In genomic region chr17:29480256-29480655, GRCm38 (mm10) we compare ENCODE assay signal across 25 mouse cellular contexts.
"Had no signal": no experiment of that assay in that cellular context is flagged by ENCODE, and none has a peak within 500 bp of the region (broad histone marks: within the 10 kb centered on the region; RNA-seq: fewer than 3 reads in every experiment).

No protein-coding gene starts in this region.

- H3K4me1 ChIP-seq: intestine, embryonic 15.5 days; limb, embryonic 13.5 days; limb, embryonic 15.5 days had no signal

- DNase-seq: gastrocnemius, adult 2 months; gastrocnemius, postnatal 10 days; gastrocnemius, postnatal 25 days; heart, adult 11 months; heart, adult 2 months; heart, postnatal 14 days; heart, postnatal 36 days; kidney, adult 18-20 months; kidney, adult 8-10 months; kidney, postnatal 10 days; kidney, postnatal 25 days; kidney, postnatal 4 days; left cerebral cortex, postnatal 4 days had no signal

- H3K4me2 ChIP-seq: heart, embryonic 11.5 days; heart, embryonic 13.5 days; heart, embryonic 15.5 days; hindbrain, embryonic 14.5 days; intestine, embryonic 15.5 days; limb, embryonic 13.5 days; limb, embryonic 15.5 days had no signal

- H3K9me3 ChIP-seq: heart, embryonic 13.5 days; heart, embryonic 15.5 days; intestine, embryonic 15.5 days had no signal

- H3K4me3 ChIP-seq: gastrocnemius, adult 2 months; heart, adult 2 months; heart, embryonic 13.5 days; heart, embryonic 15.5 days; intestine, embryonic 15.5 days; layer of hippocampus, adult 2 months; left cerebral cortex, adult 2 months; limb, embryonic 13.5 days; limb, embryonic 15.5 days had no signal

- H3K27ac ChIP-seq: heart, adult 2 months; heart, embryonic 13.5 days; heart, embryonic 15.5 days; hindbrain, embryonic 14.5 days; intestine, embryonic 15.5 days; layer of hippocampus, adult 2 months; left cerebral cortex, adult 2 months; limb, embryonic 13.5 days; limb, embryonic 15.5 days had no signal

- ATAC-seq: hindbrain, embryonic 16.5 days; inflammation-experienced regulatory T-cells, adult 6 months; intestine, embryonic 15.5 days; intestine, postnatal 0 days had no signal

- H3K36me3 ChIP-seq: heart, embryonic 13.5 days; heart, embryonic 15.5 days; intestine, embryonic 15.5 days; limb, embryonic 13.5 days; limb, embryonic 15.5 days had no signal

- H3K27me3 ChIP-seq: heart, embryonic 13.5 days; heart, embryonic 15.5 days; intestine, embryonic 15.5 days; limb, embryonic 13.5 days; limb, embryonic 15.5 days had no signal

- H3K9ac ChIP-seq: heart, embryonic 13.5 days; heart, embryonic 15.5 days; hindbrain, embryonic 14.5 days; intestine, embryonic 15.5 days; limb, embryonic 13.5 days; limb, embryonic 15.5 days had no signal
